Mouse (Mus musculus): ENCODE measurements around the gene Cdadc1. TPM values are rescaled to one million over a fixed set of nuclear protein-coding genes. Genes with fewer than 3 reads are reported as not detected.
"Not testable (repeated sequence)": the region's sequence is repeated elsewhere in the genome, so short reads cannot be mapped to it uniquely, and the experiment has no call there.

The Cdadc1 gene
- polyA plus RNA-seq, 1 experiment from 2014 or later, result 31.1 TPM

GRCm38 (mm10) chr14:59630096-59630495, 32.3 kb upstream of the Cdadc1 start:
- no peak overlapping the region for H3K9ac ChIP-seq (replicated peaks)
- H3K4me3 ChIP-seq (replicated peaks), result no peak overlapping the region
- no peak for ATAC-seq (ENCODE audit: low FRiP score)
- 82% methylated on average over 9 of the region's 9 CpGs for WGBS
- no peak overlapping the region for H3K27ac ChIP-seq (replicated peaks)
- H3K36me3 ChIP-seq, result 0 out of 2 replicates have a peak, but pooled peaks cover 5% of the 10 kb centered on the region
- no peak overlapping the region for H3K4me2 ChIP-seq
- H3K4me1 ChIP-seq, result peaks cover 29% of the 10 kb centered on the region
- no peaks in the 10 kb centered on the region for H3K9me3 ChIP-seq (replicated peaks)
- H3K27me3 ChIP-seq (replicated peaks), result 0 out of 2 replicates have a peak, but pooled peaks cover 3% of the 10 kb centered on the region

DNA sequence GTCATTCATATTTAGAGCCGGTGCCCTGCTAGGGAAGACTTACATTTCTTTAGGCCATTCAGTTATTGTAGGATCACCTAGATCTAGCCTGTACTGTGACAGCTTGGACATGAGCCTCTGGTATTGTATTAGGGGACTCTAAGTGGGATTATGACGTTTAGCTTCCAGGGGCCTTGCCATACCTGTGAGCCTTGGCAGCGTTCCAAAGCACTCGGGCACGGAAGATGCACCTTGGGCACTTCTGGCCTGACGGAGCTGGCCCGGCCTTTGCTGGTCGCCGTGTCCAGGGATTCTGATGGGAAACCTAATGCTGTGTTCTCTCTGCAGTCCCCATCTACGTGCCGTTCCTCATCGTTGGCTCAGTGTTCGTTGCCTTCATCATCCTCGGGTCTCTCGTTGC, 31.5 kb upstream of the Cdadc1 start:
- Histone ChIP-seq H3K27me3 (replicated peaks) (0 out of 2 replicates have a peak, but pooled peaks cover 3% of the 10 kb centered on the region), H3K9me3 (replicated peaks) (no peaks in the 10 kb centered on the region), H3K4me2 (no peak overlapping the region), H3K4me1 (peaks cover 35% of the 10 kb centered on the region), H3K9ac (replicated peaks) (no peak overlapping the region), H3K4me3 (replicated peaks) (no peak overlapping the region), H3K27ac (replicated peaks) (no peak overlapping the region), H3K36me3 (0 out of 2 replicates have a peak, but pooled peaks cover 5% of the 10 kb centered on the region)
- no peak for ATAC-seq (ENCODE audit: low FRiP score)
- WGBS, result 89% methylated on average over 15 of the region's 15 CpGs

- ATAC-seq (ENCODE audit: low FRiP score), result peak; percentile 64; the same call in 1 of the 2 replicates
- Histone ChIP-seq H3K36me3 (0 out of 2 replicates have a peak, but pooled peaks cover 5% of the 10 kb centered on the region), H3K4me3 (replicated peaks) (peak overlapping the region; percentile 69), H3K27ac (replicated peaks) (0 out of 2 replicates have a peak overlapping the region, but pooled peaks have one; percentile 18), H3K9ac (replicated peaks) (no peak overlapping the region), H3K27me3 (replicated peaks) (peaks cover 11% of the 10 kb centered on the region), H3K4me2 (peak overlapping the region; percentile 85), H3K4me1 (peaks cover 35% of the 10 kb centered on the region), H3K9me3 (replicated peaks) (no peaks in the 10 kb centered on the region)
- WGBS, result 20% methylated on average over 7 of the region's 7 CpGs
Measured at GRCm38 (mm10) chr14:59627823-59628222, 30.1 kb upstream of the Cdadc1 start.

DNA sequence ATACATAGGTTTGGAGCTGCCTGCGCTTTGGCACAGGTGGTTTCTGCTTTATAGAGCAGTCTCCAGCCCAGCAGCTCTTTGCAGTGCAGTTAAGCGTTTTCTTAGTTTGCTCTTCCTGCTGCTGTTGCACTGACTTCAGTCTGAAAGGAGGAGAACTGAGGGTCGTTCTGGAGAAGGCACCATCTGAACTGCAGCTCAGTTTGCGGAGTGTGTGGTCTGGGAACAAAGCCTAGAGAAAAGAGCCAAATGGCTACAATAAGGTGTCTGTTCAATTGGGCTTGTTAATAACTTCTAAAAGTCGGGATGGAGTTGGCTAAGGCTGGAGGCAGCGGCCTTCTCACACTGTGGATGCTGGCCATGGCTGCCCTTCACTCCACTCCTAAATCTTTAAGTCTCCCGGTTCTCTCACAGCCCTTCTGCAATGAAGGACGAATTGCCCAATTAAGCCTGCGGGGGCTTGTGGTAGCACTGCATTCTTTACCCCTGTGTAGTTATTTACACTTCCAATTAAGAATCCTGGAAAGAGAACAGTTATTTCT, 29.5 kb upstream of the Cdadc1 start:
- peak overlapping the region; percentile 18; the same call in 1 of the 2 replicates for H3K27ac ChIP-seq (replicated peaks)
- peak overlapping the region; percentile 85 for H3K4me2 ChIP-seq
- H3K27me3 ChIP-seq (replicated peaks), result peaks cover 15% of the 10 kb centered on the region
- H3K9me3 ChIP-seq (replicated peaks), result no peaks in the 10 kb centered on the region
- 11% methylated on average over 9 of the region's 9 CpGs for WGBS
- H3K36me3 ChIP-seq, result 0 out of 2 replicates have a peak, but pooled peaks cover 5% of the 10 kb centered on the region
- no peak overlapping the region; the same call in 1 of the 2 replicates for H3K9ac ChIP-seq (replicated peaks)
- H3K4me1 ChIP-seq, result peaks cover 35% of the 10 kb centered on the region
- ATAC-seq (ENCODE audit: low FRiP score), result no peak
- H3K4me3 ChIP-seq (replicated peaks), result peak overlapping the region; percentile 69

DNA sequence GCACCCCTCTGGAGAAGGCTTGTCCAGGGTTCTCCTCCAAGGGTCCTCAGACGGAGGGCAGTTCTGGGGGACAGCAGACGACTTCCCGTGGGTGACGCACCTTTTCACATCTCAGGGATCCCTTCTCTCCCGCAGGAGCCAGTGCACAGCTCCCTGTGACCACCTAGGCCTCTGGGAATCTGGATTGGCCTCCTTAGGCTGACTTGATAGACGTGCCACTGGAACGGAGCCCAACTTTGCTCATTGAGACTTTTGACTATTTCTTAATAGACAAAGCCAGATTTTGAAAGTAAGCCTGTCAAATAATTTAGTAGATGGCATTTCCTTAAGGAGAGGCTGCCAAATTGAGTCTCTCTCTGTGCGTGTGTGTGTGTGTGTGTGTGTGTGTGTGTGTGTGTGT, 29.0 kb upstream of the Cdadc1 start:
- H3K27me3 ChIP-seq (replicated peaks), result peaks cover 18% of the 10 kb centered on the region
- 23% methylated on average over 8 of the region's 8 CpGs for WGBS
- peak overlapping the region; percentile 85 for H3K4me2 ChIP-seq
- peaks cover 35% of the 10 kb centered on the region for H3K4me1 ChIP-seq
- peak overlapping the region; percentile 69 for H3K4me3 ChIP-seq (replicated peaks)
- no peaks in the 10 kb centered on the region for H3K9me3 ChIP-seq (replicated peaks)
- H3K9ac ChIP-seq (replicated peaks), result peak overlapping the region; percentile 64
- 0 out of 2 replicates have a peak, but pooled peaks cover 5% of the 10 kb centered on the region for H3K36me3 ChIP-seq
- peak overlapping the region; percentile 37; the same call in 1 of the 2 replicates for H3K27ac ChIP-seq (replicated peaks)
- ATAC-seq (ENCODE audit: low FRiP score), result no peak

GRCm38 (mm10) chr14:59625806-59626364, 28.1 kb upstream of the Cdadc1 start:
- WGBS, result under 1% methylated on average over 50 of the region's 51 CpGs
- H3K4me1 ChIP-seq, result peaks cover 35% of the 10 kb centered on the region
- 0 out of 2 replicates have a peak, but pooled peaks cover 5% of the 10 kb centered on the region for H3K36me3 ChIP-seq
- no peaks in the 10 kb centered on the region for H3K9me3 ChIP-seq (replicated peaks)
- H3K27me3 ChIP-seq (replicated peaks), result peaks cover 18% of the 10 kb centered on the region
- peak overlapping the region; percentile 64 for H3K9ac ChIP-seq (replicated peaks)
- ATAC-seq (ENCODE audit: low FRiP score), result peak; percentile 51
- peak overlapping the region; percentile 80 for H3K27ac ChIP-seq (replicated peaks)
- peak overlapping the region; percentile 69 for H3K4me3 ChIP-seq (replicated peaks)
- H3K4me2 ChIP-seq, result peak overlapping the region; percentile 85

- peak within 1 kb of the TSS; percentile 69 for H3K4me3 ChIP-seq (replicated peaks)
- H3K36me3 ChIP-seq, result 0 out of 2 replicates have a peak, but pooled peaks cover 5% of the 10 kb centered on the region
- WGBS, result under 1% methylated on average over 56 of the region's 65 CpGs
- H3K4me1 ChIP-seq, result peaks cover 35% of the 10 kb centered on the region
- peak; percentile 89 for ATAC-seq (ENCODE audit: low FRiP score)
- H3K27ac ChIP-seq (replicated peaks), result peak within 1 kb of the TSS; percentile 80
- H3K27me3 ChIP-seq (replicated peaks), result peaks cover 18% of the 10 kb centered on the region
- no peaks in the 10 kb centered on the region for H3K9me3 ChIP-seq (replicated peaks)
- H3K4me2 ChIP-seq, result peak within 1 kb of the TSS; percentile 85
- H3K9ac ChIP-seq (replicated peaks), result peak within 1 kb of the TSS; percentile 64
Measured at GRCm38 (mm10) chr14:59625158-59625805, 27.5 kb upstream of the Cdadc1 start, which contains the start of gene Shisa2. TSS of gene Shisa2 (plus strand) at chr14:59625308.

- Histone ChIP-seq H3K27me3 (replicated peaks) (peaks cover 18% of the 10 kb centered on the region), H3K9ac (replicated peaks) (no peak overlapping the region), H3K4me3 (replicated peaks) (no peak overlapping the region; the same call in 1 of the 2 replicates), H3K27ac (replicated peaks) (no peak overlapping the region), H3K36me3 (no peaks in the 10 kb centered on the region), H3K4me1 (peaks cover 35% of the 10 kb centered on the region), H3K4me2 (peak overlapping the region; percentile 85), H3K9me3 (replicated peaks) (no peaks in the 10 kb centered on the region)
- 20% methylated on average over 9 of the region's 9 CpGs for WGBS
- no peak for ATAC-seq (ENCODE audit: low FRiP score)
Measured at GRCm38 (mm10) chr14:59624326-59624885, 26.6 kb upstream of the Cdadc1 start.

- no peaks in the 10 kb centered on the region for H3K9me3 ChIP-seq (replicated peaks)
- H3K9ac ChIP-seq (replicated peaks), result no peak overlapping the region
- H3K4me2 ChIP-seq, result no peak overlapping the region
- no peaks in the 10 kb centered on the region for H3K36me3 ChIP-seq
- H3K4me3 ChIP-seq (replicated peaks), result no peak overlapping the region
- no peaks in the 10 kb centered on the region for H3K4me1 ChIP-seq
- H3K27ac ChIP-seq (replicated peaks), result no peak overlapping the region
- no peaks in the 10 kb centered on the region; the same call in 1 of the 2 replicates for H3K27me3 ChIP-seq (replicated peaks)
- ATAC-seq (ENCODE audit: low FRiP score), result no peak
- WGBS, result 54% methylated on average over 7 of the region's 7 CpGs
Measured at GRCm38 (mm10) chr14:59616802-59617201, 19.0 kb upstream of the Cdadc1 start.

DNA sequence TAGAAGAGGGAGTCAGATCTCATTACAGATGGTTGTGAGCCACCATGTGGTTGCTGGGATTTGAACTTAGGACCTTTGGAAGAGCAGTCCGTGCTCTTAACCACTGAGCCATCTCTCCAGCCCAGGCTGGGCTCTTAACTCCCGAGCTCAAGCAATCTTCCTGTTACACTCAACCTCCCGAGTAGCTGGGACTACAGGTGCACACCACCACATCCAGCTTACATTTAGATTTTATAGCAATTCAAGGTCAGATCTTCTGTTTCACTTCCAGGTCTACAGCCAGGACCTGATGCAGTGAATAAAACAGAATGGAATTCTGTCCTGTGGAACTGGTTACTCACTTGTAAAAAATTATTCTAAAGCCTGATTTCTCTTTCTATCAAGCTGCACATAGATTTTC, 16.4 kb upstream of the Cdadc1 start:
- not testable (repeated sequence) for H3K27me3 ChIP-seq (replicated peaks); ATAC-seq (ENCODE audit: low FRiP score); H3K4me2 ChIP-seq; H3K4me3 ChIP-seq (replicated peaks); H3K9me3 ChIP-seq (replicated peaks); H3K4me1 ChIP-seq; H3K9ac ChIP-seq (replicated peaks); H3K27ac ChIP-seq (replicated peaks); H3K36me3 ChIP-seq
- 82% methylated on average over 3 of the region's 3 CpGs for WGBS

GRCm38 (mm10) chr14:59612920-59613625, 15.3 kb upstream of the Cdadc1 start:
- H3K4me2 ChIP-seq, result no peak overlapping the region
- WGBS, result 51% methylated on average over 14 of the region's 14 CpGs
- no peaks in the 10 kb centered on the region for H3K9me3 ChIP-seq (replicated peaks)
- H3K4me3 ChIP-seq (replicated peaks), result no peak overlapping the region
- no peak for ATAC-seq (ENCODE audit: low FRiP score)
- H3K36me3 ChIP-seq, result no peaks in the 10 kb centered on the region
- no peaks in the 10 kb centered on the region; the same call in none of the 2 replicates for H3K27me3 ChIP-seq (replicated peaks)
- H3K4me1 ChIP-seq, result no peaks in the 10 kb centered on the region
- no peak overlapping the region for H3K9ac ChIP-seq (replicated peaks)
- H3K27ac ChIP-seq (replicated peaks), result no peak overlapping the region
